Mouse (Mus musculus): ENCODE results near the gene Lsm11. TPM values are rescaled to one million over a fixed set of nuclear protein-coding genes. Genes with fewer than 3 reads are reported as not detected.

The Lsm11 gene
- polyA plus RNA-seq, 1 experiment: 1.2 TPM

- no peak overlapping the region for H3K4me3 ChIP-seq (replicated peaks)
- H3K9me3 ChIP-seq (ENCODE audit: control insufficient read depth, low read length): no peaks in the 10 kb centered on the region
- TF ChIP-seq TAL1 (IDR thresholded peaks at IDR 0.05; ENCODE audit: low read length) (no peak), GATA1 (IDR thresholded peaks at IDR 0.05; ENCODE audit: low read length) (no peak)
- no peaks in the 10 kb centered on the region for H3K4me1 ChIP-seq (ENCODE audit: control insufficient read depth)
- H3K36me3 ChIP-seq (ENCODE audit: control insufficient read depth): peaks cover 1% of the 10 kb centered on the region; the same call in 1 of the 2 replicates
- H3K27me3 ChIP-seq (ENCODE audit: control insufficient read depth): peaks cover 8% of the 10 kb centered on the region
Observed at GRCm38 (mm10) chr11:45918018-45918417, 26.7 kb downstream of the Lsm11 start.

GRCm38 (mm10) chr11:45916196-45916595 lies 28.5 kb downstream of the Lsm11 start:
- Histone ChIP-seq H3K27me3 (ENCODE audit: control insufficient read depth) (no peaks in the 10 kb centered on the region), H3K4me3 (replicated peaks) (no peak overlapping the region), H3K9me3 (ENCODE audit: control insufficient read depth, low read length) (no peaks in the 10 kb centered on the region), H3K36me3 (ENCODE audit: control insufficient read depth) (peaks cover 16% of the 10 kb centered on the region), H3K4me1 (ENCODE audit: control insufficient read depth) (no peaks in the 10 kb centered on the region)
- TF ChIP-seq GATA1 (IDR thresholded peaks at IDR 0.05; ENCODE audit: low read length) (no peak), TAL1 (IDR thresholded peaks at IDR 0.05; ENCODE audit: low read length) (no peak)

GRCm38 (mm10) chr11:45910701-45911100 lies 34.0 kb downstream of the Lsm11 start:
- no peaks in the 10 kb centered on the region for H3K9me3 ChIP-seq (ENCODE audit: control insufficient read depth, low read length)
- TF ChIP-seq GATA1 (IDR thresholded peaks at IDR 0.05; ENCODE audit: low read length) (no peak), TAL1 (IDR thresholded peaks at IDR 0.05; ENCODE audit: low read length) (no peak)
- no peak overlapping the region for H3K4me3 ChIP-seq (replicated peaks)
- H3K4me1 ChIP-seq (ENCODE audit: control insufficient read depth): peaks cover 19% of the 10 kb centered on the region
- H3K36me3 ChIP-seq (ENCODE audit: control insufficient read depth): peaks cover 67% of the 10 kb centered on the region
- H3K27me3 ChIP-seq (ENCODE audit: control insufficient read depth): no peaks in the 10 kb centered on the region

- no peaks in the 10 kb centered on the region for H3K27me3 ChIP-seq (ENCODE audit: control insufficient read depth)
Observed at GRCm38 (mm10) chr11:45908894-45909293, 35.8 kb downstream of the Lsm11 start.

GRCm38 (mm10) chr11:45908070-45908469 lies 36.7 kb downstream of the Lsm11 start:
- no peaks in the 10 kb centered on the region for H3K27me3 ChIP-seq (ENCODE audit: control insufficient read depth)
- H3K36me3 ChIP-seq (ENCODE audit: control insufficient read depth): peaks cover 82% of the 10 kb centered on the region
- TF ChIP-seq TAL1 (IDR thresholded peaks at IDR 0.05; ENCODE audit: low read length): no peak
- TF ChIP-seq GATA1 (IDR thresholded peaks at IDR 0.05; ENCODE audit: low read length): no peak
- H3K9me3 ChIP-seq (ENCODE audit: control insufficient read depth, low read length): no peaks in the 10 kb centered on the region
- peaks cover 25% of the 10 kb centered on the region for H3K4me1 ChIP-seq (ENCODE audit: control insufficient read depth)
- H3K4me3 ChIP-seq (replicated peaks): no peak overlapping the region

More at GRCm38 (mm10) chr11:45908894-45909293, 35.8 kb downstream of the Lsm11 start:
- Histone ChIP-seq H3K4me1 (ENCODE audit: control insufficient read depth) (peaks cover 25% of the 10 kb centered on the region), H3K36me3 (ENCODE audit: control insufficient read depth) (peaks cover 74% of the 10 kb centered on the region), H3K9me3 (ENCODE audit: control insufficient read depth, low read length) (no peaks in the 10 kb centered on the region), H3K4me3 (replicated peaks) (no peak overlapping the region)
- TF ChIP-seq TAL1 (IDR thresholded peaks at IDR 0.05; ENCODE audit: low read length): no peak
- no peak for TF ChIP-seq GATA1 (IDR thresholded peaks at IDR 0.05; ENCODE audit: low read length)

GRCm38 (mm10) chr11:45907301-45907700 lies 37.4 kb downstream of the Lsm11 start:
- no peak overlapping the region for H3K4me3 ChIP-seq (replicated peaks)
- peaks cover 86% of the 10 kb centered on the region for H3K36me3 ChIP-seq (ENCODE audit: control insufficient read depth)
- H3K9me3 ChIP-seq (ENCODE audit: control insufficient read depth, low read length): no peaks in the 10 kb centered on the region

GRCm38 (mm10) chr11:45906109-45906786 lies 38.5 kb downstream of the Lsm11 start:
- Histone ChIP-seq H3K27me3 (ENCODE audit: control insufficient read depth) (no peaks in the 10 kb centered on the region), H3K36me3 (ENCODE audit: control insufficient read depth) (peaks cover 82% of the 10 kb centered on the region), H3K9me3 (ENCODE audit: control insufficient read depth, low read length) (no peaks in the 10 kb centered on the region), H3K4me1 (ENCODE audit: control insufficient read depth) (peaks cover 25% of the 10 kb centered on the region), H3K4me3 (replicated peaks) (peak overlapping the region; percentile 26)
- TF ChIP-seq GATA1 (IDR thresholded peaks at IDR 0.05; ENCODE audit: low read length) (0 out of 2 replicates have a peak, but pooled peaks have one; percentile 29), TAL1 (IDR thresholded peaks at IDR 0.05; ENCODE audit: low read length) (peak; percentile 51; the same call in 2 of the 3 replicates)

More at GRCm38 (mm10) chr11:45907301-45907700, 37.4 kb downstream of the Lsm11 start:
- TF ChIP-seq GATA1 (IDR thresholded peaks at IDR 0.05; ENCODE audit: low read length) (no peak), TAL1 (IDR thresholded peaks at IDR 0.05; ENCODE audit: low read length) (no peak)
- Histone ChIP-seq H3K27me3 (ENCODE audit: control insufficient read depth) (no peaks in the 10 kb centered on the region), H3K4me1 (ENCODE audit: control insufficient read depth) (peaks cover 25% of the 10 kb centered on the region)

- peaks cover 85% of the 10 kb centered on the region for H3K36me3 ChIP-seq (ENCODE audit: control insufficient read depth)
Observed at GRCm38 (mm10) chr11:45900233-45901015, 44.3 kb downstream of the Lsm11 start.

GRCm38 (mm10) chr11:45897392-45897791 lies 47.3 kb downstream of the Lsm11 start:
- H3K4me1 ChIP-seq (ENCODE audit: control insufficient read depth): no peaks in the 10 kb centered on the region
- H3K4me3 ChIP-seq (replicated peaks): no peak overlapping the region
- H3K36me3 ChIP-seq (ENCODE audit: control insufficient read depth): peaks cover 96% of the 10 kb centered on the region
- no peaks in the 10 kb centered on the region for H3K27me3 ChIP-seq (ENCODE audit: control insufficient read depth)
- TF ChIP-seq TAL1 (IDR thresholded peaks at IDR 0.05; ENCODE audit: low read length): no peak
- TF ChIP-seq GATA1 (IDR thresholded peaks at IDR 0.05; ENCODE audit: low read length): no peak
- H3K9me3 ChIP-seq (ENCODE audit: control insufficient read depth, low read length): no peaks in the 10 kb centered on the region

More at GRCm38 (mm10) chr11:45900233-45901015, 44.3 kb downstream of the Lsm11 start:
- Histone ChIP-seq H3K27me3 (ENCODE audit: control insufficient read depth) (no peaks in the 10 kb centered on the region), H3K9me3 (ENCODE audit: control insufficient read depth, low read length) (no peaks in the 10 kb centered on the region), H3K4me1 (ENCODE audit: control insufficient read depth) (peaks cover 4% of the 10 kb centered on the region), H3K4me3 (replicated peaks) (no peak overlapping the region)
- TF ChIP-seq TAL1 (IDR thresholded peaks at IDR 0.05; ENCODE audit: low read length) (no peak), GATA1 (IDR thresholded peaks at IDR 0.05; ENCODE audit: low read length) (no peak)

Data from erythroblast, embryonic 14.5 days (primary cell).